Mouse (Mus musculus): ENCODE measurements at regions not wholly inside any gene's neighbourhood (a gene's known extent, or its start where the extent isn't known, plus 50 kb on each side); places are given as distances from the start of the nearest gene placed in this dataset.

- TF ChIP-seq CTCF (IDR thresholded peaks at IDR 0.05; ENCODE audit: control insufficient read depth, insufficient read depth, insufficient replicate concordance, low read depth, low read length) (no peak), POLR2A (IDR thresholded peaks at IDR 0.05; ENCODE audit: control insufficient read depth, low read depth, low read length) (no peak)
Observed at GRCm38 (mm10) chr4:131565203-131565602, 272.9 kb downstream of the Ptpru start.

Data from testis, adult 2 months (tissue).